Mouse (Mus musculus): ENCODE measurements around the gene Uba6.

DNA sequence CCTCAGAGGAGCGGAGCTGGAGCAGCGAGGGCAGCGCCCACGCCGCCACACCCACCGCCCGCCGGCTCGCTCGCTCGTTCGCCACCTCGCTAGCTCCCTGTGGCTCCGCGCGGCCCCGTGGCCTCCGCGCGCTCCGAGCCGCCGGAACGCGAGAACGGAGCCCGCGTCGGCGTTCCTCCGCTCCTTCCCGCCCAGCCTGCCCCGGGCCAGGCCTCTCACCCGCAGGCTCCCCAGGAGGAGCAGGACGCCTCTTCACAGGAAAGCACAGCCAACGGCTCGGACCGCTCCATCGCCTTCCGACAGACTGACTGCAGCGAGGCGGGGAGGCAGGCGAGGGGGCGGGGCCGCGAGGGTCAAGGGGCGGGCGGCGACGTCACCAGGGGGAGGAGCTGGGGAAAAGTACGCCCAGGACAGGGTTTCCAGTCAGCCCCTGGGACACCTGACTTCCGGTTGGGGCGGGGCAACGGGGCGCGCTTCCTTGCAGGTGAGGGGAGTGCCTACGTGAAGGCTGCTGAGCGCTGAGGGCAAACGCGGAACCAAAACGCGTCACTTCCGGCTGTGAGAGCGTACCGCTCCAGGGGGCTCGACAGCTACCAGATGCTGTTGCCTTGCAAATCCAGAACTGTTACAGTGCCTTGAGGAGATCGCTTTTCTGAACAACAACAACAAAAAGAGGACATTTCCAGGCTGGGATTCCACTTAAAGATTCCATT lies at the start of gene Uba6:
- TF ChIP-seq GATA1 (IDR thresholded peaks at IDR 0.05; ENCODE audit: borderline replicate concordance, low read length), result no peak
- peak; percentile 56; the same call in 1 of the 2 replicates for TF ChIP-seq FLI1 (IDR thresholded peaks at IDR 0.05; ENCODE audit: low read length)
